Mouse (Mus musculus): ENCODE measurements around the gene Vmn2r88. TPM values are rescaled to one million over a fixed set of nuclear protein-coding genes. Genes with fewer than 3 reads are reported as not detected.
A peak's percentile ranks its signal among the peaks of the same experiment; 100 is the strongest.
"Not testable (repeated sequence)": the region's sequence is repeated elsewhere in the genome, so short reads cannot be mapped to it uniquely, and the experiment has no call there.

Vmn2r88 gene
- polyA plus RNA-seq, 1 experiment from 2014 or later: not detected

GRCm38 (mm10) chr14:51423885-51424284 lies 13.3 kb downstream of the Vmn2r88 start:
- H3K9me3 ChIP-seq (ENCODE audit: low read length): no peaks in the 10 kb centered on the region
- ATAC-seq (no peak), DNase-seq (no peak)
- H3K36me3 ChIP-seq (replicated peaks; ENCODE audit: insufficient read depth, low read length): no peaks in the 10 kb centered on the region
- H3K27me3 ChIP-seq (ENCODE audit: insufficient read depth, low read length): no peaks in the 10 kb centered on the region
- no peak overlapping the region for H3K27ac ChIP-seq (ENCODE audit: low read depth)
- no peak overlapping the region for H3K9ac ChIP-seq (replicated peaks)
- no peak overlapping the region for H3K4me3 ChIP-seq (ENCODE audit: low read depth, low read length)
- no peaks in the 10 kb centered on the region for H3K4me1 ChIP-seq (ENCODE audit: insufficient read depth)
- TF ChIP-seq EP300 (IDR thresholded peaks at IDR 0.05; ENCODE audit: low read depth) (no peak), CTCF (IDR thresholded peaks at IDR 0.05; ENCODE audit: low read depth) (no peak)
- H3K4me2 ChIP-seq (ENCODE audit: low read depth, low read length): no peak overlapping the region
- 32% methylated on average over 2 of the region's 2 CpGs for WGBS (ENCODE audit: insufficient replicate concordance)

- not testable (repeated sequence) for ATAC-seq; H3K36me3 ChIP-seq (replicated peaks; ENCODE audit: insufficient read depth, low read length); H3K9ac ChIP-seq (replicated peaks); H3K4me2 ChIP-seq (ENCODE audit: low read depth, low read length); H3K27me3 ChIP-seq (ENCODE audit: insufficient read depth, low read length); H3K27ac ChIP-seq (ENCODE audit: low read depth); DNase-seq; H3K4me3 ChIP-seq (ENCODE audit: low read depth, low read length); H3K9me3 ChIP-seq (ENCODE audit: low read length); H3K4me1 ChIP-seq (ENCODE audit: insufficient read depth)
Measured at GRCm38 (mm10) chr14:51430138-51430537, 19.5 kb downstream of the Vmn2r88 start.

- DNase-seq: peak; percentile 16
- Histone ChIP-seq H3K4me3 (ENCODE audit: low read depth, low read length) (no peak overlapping the region), H3K27ac (ENCODE audit: low read depth) (no peak overlapping the region), H3K9ac (replicated peaks) (no peak overlapping the region), H3K27me3 (ENCODE audit: insufficient read depth, low read length) (no peaks in the 10 kb centered on the region), H3K9me3 (ENCODE audit: low read length) (peaks cover 11% of the 10 kb centered on the region), H3K4me1 (ENCODE audit: insufficient read depth) (no peaks in the 10 kb centered on the region), H3K4me2 (ENCODE audit: low read depth, low read length) (no peak overlapping the region), H3K36me3 (replicated peaks; ENCODE audit: insufficient read depth, low read length) (no peaks in the 10 kb centered on the region)
- 85% methylated on average over 16 of the region's 16 CpGs for WGBS (ENCODE audit: insufficient replicate concordance)
- TF ChIP-seq CTCF (IDR thresholded peaks at IDR 0.05; ENCODE audit: low read depth) (no peak), EP300 (IDR thresholded peaks at IDR 0.05; ENCODE audit: low read depth) (no peak)
- ATAC-seq: no peak
Measured at GRCm38 (mm10) chr14:51434546-51434945, 23.9 kb downstream of the Vmn2r88 start.

GRCm38 (mm10) chr14:51435020-51435419 lies 24.4 kb downstream of the Vmn2r88 start:
- ATAC-seq (no peak), DNase-seq (peak; percentile 14)
- TF ChIP-seq CTCF (IDR thresholded peaks at IDR 0.05; ENCODE audit: low read depth): no peak
- no peak for TF ChIP-seq EP300 (IDR thresholded peaks at IDR 0.05; ENCODE audit: low read depth)

GRCm38 (mm10) chr14:51438955-51439354 lies 28.3 kb downstream of the Vmn2r88 start:
- no peak for ATAC-seq
- H3K27ac ChIP-seq (ENCODE audit: low read depth): no peak overlapping the region
- no peak overlapping the region for H3K4me2 ChIP-seq (ENCODE audit: low read depth, low read length)
- TF ChIP-seq CTCF (IDR thresholded peaks at IDR 0.05; ENCODE audit: low read depth) (no peak), EP300 (IDR thresholded peaks at IDR 0.05; ENCODE audit: low read depth) (no peak)
- peaks cover 11% of the 10 kb centered on the region for H3K9me3 ChIP-seq (ENCODE audit: low read length)
- H3K4me3 ChIP-seq (ENCODE audit: low read depth, low read length): no peak overlapping the region
- WGBS (ENCODE audit: insufficient replicate concordance): 73% methylated on average over 4 of the region's 4 CpGs
- DNase-seq: no peak
- H3K9ac ChIP-seq (replicated peaks): no peak overlapping the region
- no peaks in the 10 kb centered on the region for H3K27me3 ChIP-seq (ENCODE audit: insufficient read depth, low read length)
- H3K36me3 ChIP-seq (replicated peaks; ENCODE audit: insufficient read depth, low read length): no peaks in the 10 kb centered on the region
- H3K4me1 ChIP-seq (ENCODE audit: insufficient read depth): no peaks in the 10 kb centered on the region

More at GRCm38 (mm10) chr14:51435020-51435419, 24.4 kb downstream of the Vmn2r88 start:
- no peaks in the 10 kb centered on the region for H3K4me1 ChIP-seq (ENCODE audit: insufficient read depth)
- no peak overlapping the region for H3K27ac ChIP-seq (ENCODE audit: low read depth)
- no peaks in the 10 kb centered on the region for H3K27me3 ChIP-seq (ENCODE audit: insufficient read depth, low read length)
- H3K4me2 ChIP-seq (ENCODE audit: low read depth, low read length): no peak overlapping the region
- no peak overlapping the region for H3K4me3 ChIP-seq (ENCODE audit: low read depth, low read length)
- H3K36me3 ChIP-seq (replicated peaks; ENCODE audit: insufficient read depth, low read length): no peaks in the 10 kb centered on the region
- WGBS (ENCODE audit: insufficient replicate concordance): 95% methylated on average over 26 of the region's 26 CpGs
- H3K9me3 ChIP-seq (ENCODE audit: low read length): peaks cover 11% of the 10 kb centered on the region
- no peak overlapping the region for H3K9ac ChIP-seq (replicated peaks)

GRCm38 (mm10) chr14:51451557-51451956 lies 40.9 kb downstream of the Vmn2r88 start, which contains the start of gene Vmn2r89:
Gene Vmn2r89, plus strand, starts transcription at chr14:51451857.
- not testable (repeated sequence) for ATAC-seq; H3K36me3 ChIP-seq (replicated peaks; ENCODE audit: insufficient read depth, low read length)

More at GRCm38 (mm10) chr14:51451557-51451956, 40.9 kb downstream of the Vmn2r88 start, which contains the start of gene Vmn2r89:
- 76% methylated on average over 2 of the region's 2 CpGs for WGBS (ENCODE audit: insufficient replicate concordance)
- H3K27ac ChIP-seq (ENCODE audit: low read depth); H3K4me3 ChIP-seq (ENCODE audit: low read depth, low read length); H3K27me3 ChIP-seq (ENCODE audit: insufficient read depth, low read length); DNase-seq; H3K9ac ChIP-seq (replicated peaks); H3K9me3 ChIP-seq (ENCODE audit: low read length); H3K4me1 ChIP-seq (ENCODE audit: insufficient read depth); H3K4me2 ChIP-seq (ENCODE audit: low read depth, low read length): not testable (repeated sequence)

Other genes starting within 250 kb of the Vmn2r88 start
- not detected in 2 replicates for gene Rnase2b, start 248.6 kb upstream of the Vmn2r88 start, polyA plus RNA-seq (2015; fragmentation: Nextera tagmentation; extraction: Ambion mirVana)
- gene Ang2, start 211.7 kb upstream of the Vmn2r88 start, polyA plus RNA-seq (2015; fragmentation: Nextera tagmentation; extraction: Ambion mirVana): not detected in 2 replicates
- not detected in 2 replicates for gene Ear14, start 207.4 kb upstream of the Vmn2r88 start, polyA plus RNA-seq (2015; fragmentation: Nextera tagmentation; extraction: Ambion mirVana)
- not detected in 2 replicates for gene Rnase2a, start 154.7 kb upstream of the Vmn2r88 start, polyA plus RNA-seq (2015; fragmentation: Nextera tagmentation; extraction: Ambion mirVana)
- gene Gm7247, start 49.1 kb upstream of the Vmn2r88 start, polyA plus RNA-seq (2015; fragmentation: Nextera tagmentation; extraction: Ambion mirVana): not detected in 2 replicates
- not detected in 2 replicates for gene Vmn2r89, start 41.0 kb downstream of the Vmn2r88 start, polyA plus RNA-seq (2015; fragmentation: Nextera tagmentation; extraction: Ambion mirVana)
- 0.11 and 0.20 TPM in 2 replicates for gene Gm5622, start 142.0 kb downstream of the Vmn2r88 start, polyA plus RNA-seq (2015; fragmentation: Nextera tagmentation; extraction: Ambion mirVana)
- gene Gm17175, start 163.2 kb downstream of the Vmn2r88 start, polyA plus RNA-seq (2015; fragmentation: Nextera tagmentation; extraction: Ambion mirVana): not detected in 2 replicates
- gene Gm17174, start 181.3 kb downstream of the Vmn2r88 start, polyA plus RNA-seq (2015; fragmentation: Nextera tagmentation; extraction: Ambion mirVana): not detected in 2 replicates
- not detected in 2 replicates for gene Gm17078, start 200.5 kb downstream of the Vmn2r88 start, polyA plus RNA-seq (2015; fragmentation: Nextera tagmentation; extraction: Ambion mirVana)
- not detected in 2 replicates for gene Gm4181, start 224.8 kb downstream of the Vmn2r88 start, polyA plus RNA-seq (2015; fragmentation: Nextera tagmentation; extraction: Ambion mirVana)

All from liver, postnatal 0 days (tissue).